Mouse (Mus musculus) cerebellum, adult 8-10 months (tissue): ENCODE data around the gene Gm20388.

Experiments
- DNase-seq: peaks from one replicate; pipeline ENCODE4 v3.0.0; 2022

Gene Gm20388

GRCm38 (mm10) chr8:123692165-123692962, 3781.7 kb downstream of the Gm20388 start:
- DNase-seq, result no peak

GRCm38 (mm10) chr8:123696167-123696566, 3785.5 kb downstream of the Gm20388 start:
- no peak for DNase-seq

- no peak for DNase-seq
These were observed 3786.7 kb downstream of the Gm20388 start for GRCm38 (mm10) chr8:123697329-123697728.

GRCm38 (mm10) chr8:123700399-123701070, 3789.9 kb downstream of the Gm20388 start:
- DNase-seq, result no peak

- DNase-seq, result no peak
These were observed 3791.4 kb downstream of the Gm20388 start for GRCm38 (mm10) chr8:123701952-123702587.

- DNase-seq, result no peak
These were observed 3794.7 kb downstream of the Gm20388 start for GRCm38 (mm10) chr8:123705376-123705775.

- no peak for DNase-seq
These were observed 3796.5 kb downstream of the Gm20388 start for GRCm38 (mm10) chr8:123707137-123707536.

GRCm38 (mm10) chr8:123708729-123709128, 3798.1 kb downstream of the Gm20388 start:
- no peak for DNase-seq

GRCm38 (mm10) chr8:123710335-123710734, 3799.7 kb downstream of the Gm20388 start:
- no peak for DNase-seq

- DNase-seq, result no peak
These were observed 3803.8 kb downstream of the Gm20388 start for GRCm38 (mm10) chr8:123714451-123714850.

GRCm38 (mm10) chr8:123715916-123716592, 3805.4 kb downstream of the Gm20388 start:
- DNase-seq, result no peak

GRCm38 (mm10) chr8:123717104-123717503, 3806.5 kb downstream of the Gm20388 start:
- no peak for DNase-seq

GRCm38 (mm10) chr8:123717516-123718490, 3807.2 kb downstream of the Gm20388 start:
- no peak for DNase-seq

- no peak for DNase-seq
These were observed 3808.1 kb downstream of the Gm20388 start for GRCm38 (mm10) chr8:123718752-123719151.

- DNase-seq, result no peak
These were observed 3808.6 kb downstream of the Gm20388 start for GRCm38 (mm10) chr8:123719280-123719679.

- no peak for DNase-seq
These were observed 3809.2 kb downstream of the Gm20388 start for GRCm38 (mm10) chr8:123719811-123720210.

GRCm38 (mm10) chr8:123720471-123721001, 3809.9 kb downstream of the Gm20388 start:
- DNase-seq, result no peak

GRCm38 (mm10) chr8:123722245-123722644, 3811.6 kb downstream of the Gm20388 start:
- DNase-seq, result no peak

- no peak for DNase-seq
These were observed 3814.1 kb downstream of the Gm20388 start for GRCm38 (mm10) chr8:123724752-123725151.

- DNase-seq, result no peak
These were observed 3814.6 kb downstream of the Gm20388 start for GRCm38 (mm10) chr8:123725261-123725660.

- no peak for DNase-seq
These were observed 3816.1 kb downstream of the Gm20388 start for GRCm38 (mm10) chr8:123726759-123727158.
